Comparison of ENCODE assay signal across 14 mouse cellular contexts in the genomic region with DNA sequence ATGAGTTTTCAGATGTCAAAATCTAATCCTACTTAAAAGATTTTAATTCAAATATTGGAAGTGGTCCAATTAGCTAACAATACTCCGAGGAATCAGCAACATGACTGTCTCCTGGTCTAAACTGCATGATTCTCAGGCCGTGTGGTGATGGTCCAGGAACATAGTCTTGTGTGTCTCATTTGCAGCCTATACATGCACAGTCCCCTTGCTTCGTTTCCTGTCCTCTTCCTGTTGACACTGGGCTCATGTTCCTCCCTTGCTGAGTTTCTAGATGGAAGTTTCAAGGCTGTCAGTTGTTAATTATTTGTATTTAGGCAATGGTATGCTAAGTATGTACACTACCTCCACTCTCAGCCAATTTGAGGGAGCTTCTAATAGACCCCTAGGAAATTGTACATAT.
"Had no signal": no experiment of that assay in that cellular context is flagged by ENCODE, and none has a peak within 500 bp of the region (broad histone marks: within the 10 kb centered on the region; RNA-seq: fewer than 3 reads in every experiment).

No protein-coding gene starts in this region.

- H3K4me1 ChIP-seq: limb, embryonic 10.5 days; midbrain, embryonic 10.5 days; neural tube, embryonic 13.5 days; stomach, embryonic 15.5 days had no signal

- H3K9me3 ChIP-seq: limb, embryonic 10.5 days; liver, embryonic 15.5 days; midbrain, embryonic 10.5 days; neural tube, embryonic 13.5 days; stomach, embryonic 15.5 days had no signal

- H3K4me3 ChIP-seq: left cerebral cortex, adult 2 months; limb, embryonic 10.5 days; liver, embryonic 15.5 days; midbrain, embryonic 10.5 days; neural tube, embryonic 13.5 days; stomach, embryonic 15.5 days had no signal

- H3K4me2 ChIP-seq: lung, embryonic 14.5 days; neural tube, embryonic 13.5 days; stomach, embryonic 15.5 days had no signal

- H3K27me3 ChIP-seq: liver, embryonic 15.5 days; neural tube, embryonic 13.5 days; stomach, embryonic 15.5 days had no signal

- H3K27ac ChIP-seq: left cerebral cortex, adult 2 months; limb, embryonic 10.5 days; midbrain, embryonic 10.5 days; neural tube, embryonic 13.5 days had no signal

- DNase-seq: kidney, adult 11 months; kidney, postnatal 14 days; midbrain, embryonic 14.5 days; retina, postnatal 1 day; right cerebral cortex, postnatal 14 days; thymus, adult 2 months; thymus, postnatal 36 days had no signal

- H3K9ac ChIP-seq: liver, embryonic 15.5 days; lung, embryonic 14.5 days; neural tube, embryonic 13.5 days; stomach, embryonic 15.5 days had no signal
